Mouse (Mus musculus) lung, embryonic 15.5 days (tissue): ENCODE results near the gene Gm826. TPM values are rescaled to one million over a fixed set of nuclear protein-coding genes. Genes with fewer than 3 reads are reported as not detected.
A peak's percentile ranks its signal among the peaks of the same experiment; 100 is the strongest.

ENCODE experiments used
- ATAC-seq: fragments of 200-750 bp; cut with Nextera tagmentation; 2 replicates; pipeline ENCODE4 v1.8.0; 2017; ENCODE audit warnings: moderate number of reproducible peaks, borderline replicate concordance; ENCODE audit not compliant: low FRiP score, low TSS enrichment; ENCODE audit errors: extremely low read depth
- H3K27ac ChIP-seq: fragments of 300-500 bp; sonication (generic); 2 replicates; pipeline ENCODE4 v1.5.1; 2015; ENCODE audit warnings: moderate library complexity, mild to moderate bottlenecking, inconsistent platforms
- H3K27me3 ChIP-seq: fragments of 300-500 bp; sonication (generic); 2 replicates; pipeline ENCODE4 v1.6.1; 2015; ENCODE audit warnings: inconsistent platforms
- H3K36me3 ChIP-seq: fragments of 300-500 bp; sonication (generic); 2 replicates; pipeline ENCODE4 v1.6.1; 2015; ENCODE audit warnings: inconsistent platforms
- H3K4me1 ChIP-seq: fragments of 300-500 bp; sonication (generic); 2 replicates; pipeline ENCODE4 v1.6.1; 2015; ENCODE audit warnings: inconsistent platforms
- H3K4me2 ChIP-seq: fragments of 300-500 bp; sonication (generic); 2 replicates; pipeline ENCODE4 v1.6.1; 2015; ENCODE audit warnings: inconsistent platforms, mild to moderate bottlenecking, moderate library complexity
- H3K4me3 ChIP-seq: fragments of 300-500 bp; sonication (generic); 2 replicates; pipeline ENCODE4 v1.5.1; 2015; ENCODE audit warnings: mild to moderate bottlenecking, inconsistent platforms
- H3K9ac ChIP-seq: fragments of 300-500 bp; sonication (generic); 2 replicates; pipeline ENCODE4 v1.6.1; 2015; ENCODE audit warnings: inconsistent platforms
- H3K9me3 ChIP-seq: fragments of 300-500 bp; sonication (generic); 2 replicates; pipeline ENCODE4 v1.6.1; 2016; ENCODE audit warnings: inconsistent platforms
- WGBS: fragments of 180-500 bp; shearing (Covaris S2); methylation state at CpG from one replicate; pipeline ENCODE4 v1.1.7; 2015; 5-methylcytosine and 5-hydroxymethylcytosine counted together
- polyA plus RNA-seq: library from polyadenylated mRNA; unstranded; fragments of >200 nt; fragmentation: Nextera tagmentation; extraction: Ambion mirVana; gene quantifications from 2 replicates; pipeline ENCODE4 v1.2.1, GENCODE M21; 2015

Gene Gm826
- polyA plus RNA-seq, 1 experiment from 2014 or later: 0.36 TPM

DNA sequence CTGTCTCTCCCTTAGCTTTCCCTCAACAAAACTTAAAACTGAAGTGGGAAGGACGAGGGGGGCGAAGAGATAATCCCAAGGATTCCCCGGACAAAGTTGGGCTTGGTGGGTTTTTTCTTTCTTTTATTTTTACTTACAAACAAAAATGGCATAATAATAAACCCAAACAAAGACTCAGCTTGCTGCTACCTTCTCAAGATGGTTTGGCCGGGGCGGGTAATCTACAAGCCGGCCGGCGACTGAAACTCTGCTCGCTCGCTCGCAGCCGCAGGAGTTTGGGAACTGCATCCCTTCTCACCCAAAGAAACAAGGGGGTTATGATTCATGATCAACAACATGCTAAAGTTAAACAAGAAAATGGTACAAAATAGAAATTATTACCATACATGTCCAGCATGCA, 30.7 kb upstream of the Gm826 start:
- 3% methylated on average over 12 of the region's 12 CpGs for WGBS

DNA sequence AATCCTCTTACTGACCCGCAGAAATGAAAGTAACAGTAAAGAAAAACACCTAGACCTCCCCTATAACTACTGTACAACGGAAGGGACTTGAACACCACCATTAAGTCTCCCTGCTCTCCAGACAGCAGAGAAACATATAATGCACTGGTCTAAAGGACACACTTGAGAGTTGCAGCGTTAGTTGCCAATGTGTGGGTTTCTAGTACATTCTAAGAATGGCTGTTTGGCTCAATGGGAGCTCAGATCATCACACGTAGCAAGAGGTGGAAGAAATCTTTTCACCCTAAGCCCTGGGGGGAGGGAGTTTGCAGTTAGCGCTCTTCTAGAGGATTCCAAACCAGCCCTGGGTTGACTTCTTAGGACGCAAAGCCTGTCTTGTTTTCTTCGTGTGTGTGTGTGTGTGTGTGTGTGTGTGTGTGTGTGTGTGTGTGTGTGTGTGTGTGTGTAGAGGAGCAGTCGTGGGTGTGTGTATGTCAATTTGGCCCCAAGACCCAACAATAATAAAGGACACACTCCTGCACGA, 30.2 kb upstream of the Gm826 start:
- Histone ChIP-seq H3K36me3 (no peaks in the 10 kb centered on the region), H3K9ac (no peak overlapping the region), H3K27me3 (peaks cover 79% of the 10 kb centered on the region), H3K27ac (no peak overlapping the region), H3K4me3 (peak overlapping the region; percentile 52), H3K4me2 (peak overlapping the region; percentile 97), H3K4me1 (peaks cover 30% of the 10 kb centered on the region), H3K9me3 (no peaks in the 10 kb centered on the region)
- 4% methylated on average over 9 of the region's 9 CpGs for WGBS
- no peak for ATAC-seq

More for the DNA sequence above, 30.7 kb upstream of the Gm826 start:
- Histone ChIP-seq H3K9me3 (no peaks in the 10 kb centered on the region), H3K4me2 (peak overlapping the region; percentile 97), H3K27me3 (peaks cover 79% of the 10 kb centered on the region), H3K27ac (no peak overlapping the region), H3K4me1 (peaks cover 30% of the 10 kb centered on the region), H3K9ac (no peak overlapping the region), H3K4me3 (peak overlapping the region; percentile 52), H3K36me3 (no peaks in the 10 kb centered on the region)
- no peak for ATAC-seq

DNA sequence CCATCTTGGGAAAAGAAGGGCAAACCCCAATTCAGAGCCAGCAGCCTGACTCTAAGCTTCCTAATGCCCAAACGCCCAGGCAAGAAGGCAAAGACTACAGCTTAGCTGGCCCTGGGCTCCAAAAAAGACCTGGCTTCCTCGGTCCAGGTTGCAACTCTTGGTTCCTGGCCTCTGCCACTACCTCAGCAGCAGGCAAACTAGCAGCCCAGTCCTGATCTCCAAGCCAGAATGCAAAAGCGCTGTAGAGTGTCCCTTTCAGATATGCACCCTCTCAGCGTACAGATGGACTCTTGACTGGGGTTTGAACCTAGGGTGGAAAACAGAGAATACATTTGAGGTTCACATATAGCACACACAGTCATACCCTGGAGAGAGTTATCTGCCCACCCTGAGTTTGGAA, 29.2 kb upstream of the Gm826 start:
- WGBS: 29% methylated on average over 4 of the region's 4 CpGs
- Histone ChIP-seq H3K4me1 (peaks cover 25% of the 10 kb centered on the region), H3K27me3 (peaks cover 79% of the 10 kb centered on the region)

DNA sequence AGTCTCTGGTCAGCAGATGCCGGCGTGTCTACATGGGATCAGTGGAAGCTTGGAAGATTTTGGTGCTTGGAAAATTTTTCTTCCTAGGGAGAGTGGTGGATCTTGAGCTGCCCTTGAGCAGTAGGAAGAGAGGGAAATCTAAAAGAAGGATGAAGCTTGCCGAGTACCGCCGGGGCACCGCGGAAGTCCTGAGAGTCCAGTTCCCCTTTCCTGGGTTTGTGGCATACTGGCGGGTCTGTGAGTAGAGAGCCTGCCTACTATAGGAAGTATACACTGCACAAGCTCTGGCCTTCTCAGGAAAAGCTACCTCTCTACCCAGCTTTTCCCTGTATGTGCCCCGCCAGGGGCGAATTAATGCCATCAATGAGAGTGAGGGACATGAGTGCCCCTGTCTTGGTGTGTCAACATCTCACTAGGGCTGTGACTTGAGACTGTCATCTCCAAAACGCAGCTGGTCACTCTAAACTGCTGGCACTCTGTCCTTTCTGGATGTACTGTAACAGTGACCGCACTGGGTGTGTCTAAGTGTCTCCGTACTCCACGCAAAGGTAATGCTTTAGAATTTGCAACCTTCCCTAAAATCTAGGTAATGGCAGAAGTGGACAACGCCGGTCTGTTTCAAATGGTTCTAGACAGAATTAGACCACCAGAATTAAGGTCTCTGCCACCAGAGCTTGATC, 27.6 kb upstream of the Gm826 start:
- ATAC-seq: no peak
- H3K27ac ChIP-seq: no peak overlapping the region
- H3K27me3 ChIP-seq: peaks cover 89% of the 10 kb centered on the region
- no peaks in the 10 kb centered on the region for H3K36me3 ChIP-seq
- 11% methylated on average over 16 of the region's 16 CpGs for WGBS
- no peak overlapping the region for H3K9ac ChIP-seq
- H3K4me1 ChIP-seq: peaks cover 22% of the 10 kb centered on the region
- H3K9me3 ChIP-seq: no peaks in the 10 kb centered on the region
- H3K4me2 ChIP-seq: no peak overlapping the region
- H3K4me3 ChIP-seq: no peak overlapping the region

More for the DNA sequence above, 29.2 kb upstream of the Gm826 start:
- Histone ChIP-seq H3K4me3 (no peak overlapping the region), H3K4me2 (no peak overlapping the region), H3K9me3 (no peaks in the 10 kb centered on the region), H3K36me3 (no peaks in the 10 kb centered on the region), H3K9ac (no peak overlapping the region), H3K27ac (no peak overlapping the region)
- ATAC-seq: no peak

DNA sequence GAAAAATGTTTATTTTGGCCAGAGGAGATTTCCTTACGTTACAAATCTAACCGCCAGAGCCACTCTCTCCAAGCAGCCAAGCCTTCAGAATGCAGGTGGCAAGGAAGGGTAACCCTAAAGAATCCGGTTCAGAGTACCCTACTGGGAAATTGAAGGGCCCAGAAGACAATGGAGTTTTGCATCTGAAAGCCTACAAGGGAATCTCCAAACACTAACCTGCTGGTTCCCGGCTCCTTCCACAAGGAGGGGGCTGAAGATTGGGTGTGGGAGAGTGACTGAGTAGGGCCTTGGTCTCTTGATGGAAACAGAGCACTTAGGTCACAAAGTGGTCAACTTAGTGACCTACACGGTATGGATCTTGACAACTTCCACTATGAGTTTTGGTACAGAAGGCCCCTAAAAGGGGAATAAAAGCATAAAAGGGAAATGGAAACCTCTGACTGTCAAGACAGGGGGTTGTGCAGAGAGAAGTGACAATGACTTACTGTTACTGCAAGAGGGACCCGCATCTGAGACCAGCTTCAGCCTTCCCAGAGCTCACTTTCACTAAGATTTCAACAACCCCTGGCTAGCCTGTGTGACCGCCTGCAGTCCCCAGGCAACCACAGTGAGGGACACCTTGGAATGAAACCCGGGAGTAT, 26.4 kb upstream of the Gm826 start:
- Histone ChIP-seq H3K36me3 (no peaks in the 10 kb centered on the region), H3K4me1 (peaks cover 10% of the 10 kb centered on the region), H3K27ac (no peak overlapping the region), H3K9ac (no peak overlapping the region), H3K9me3 (no peaks in the 10 kb centered on the region), H3K27me3 (peaks cover 77% of the 10 kb centered on the region), H3K4me2 (no peak overlapping the region), H3K4me3 (no peak overlapping the region)
- ATAC-seq: no peak
- 10% methylated on average over 8 of the region's 8 CpGs for WGBS

DNA sequence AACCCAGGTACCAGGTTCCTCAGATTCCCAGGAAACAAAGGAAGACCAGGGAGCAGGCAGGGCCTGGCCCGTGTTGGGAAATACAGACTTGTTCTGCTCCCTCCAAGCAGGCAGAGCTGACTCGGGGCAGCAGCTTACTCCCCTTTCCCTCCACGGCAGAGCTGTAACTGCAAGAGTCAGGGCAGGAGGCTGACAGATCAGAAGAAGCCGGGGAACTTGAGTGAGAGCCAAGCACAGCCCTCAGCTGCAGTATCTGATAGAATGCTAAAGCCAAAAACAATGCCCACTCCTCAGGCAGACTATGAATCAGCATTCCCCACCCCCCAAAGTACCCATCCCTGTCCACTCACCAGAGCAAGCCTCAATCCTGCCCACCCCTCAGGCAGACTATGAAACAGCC, 24.9 kb upstream of the Gm826 start:
- H3K4me1 ChIP-seq: 0 out of 2 replicates have a peak, but pooled peaks cover under 1% of the 10 kb centered on the region
- no peak overlapping the region for H3K4me3 ChIP-seq
- no peaks in the 10 kb centered on the region for H3K9me3 ChIP-seq
- ATAC-seq: no peak
- no peaks in the 10 kb centered on the region for H3K36me3 ChIP-seq
- 5% methylated on average over 4 of the region's 4 CpGs for WGBS
- H3K27ac ChIP-seq: no peak overlapping the region
- peaks cover 67% of the 10 kb centered on the region for H3K27me3 ChIP-seq
- H3K4me2 ChIP-seq: no peak overlapping the region
- no peak overlapping the region for H3K9ac ChIP-seq

DNA sequence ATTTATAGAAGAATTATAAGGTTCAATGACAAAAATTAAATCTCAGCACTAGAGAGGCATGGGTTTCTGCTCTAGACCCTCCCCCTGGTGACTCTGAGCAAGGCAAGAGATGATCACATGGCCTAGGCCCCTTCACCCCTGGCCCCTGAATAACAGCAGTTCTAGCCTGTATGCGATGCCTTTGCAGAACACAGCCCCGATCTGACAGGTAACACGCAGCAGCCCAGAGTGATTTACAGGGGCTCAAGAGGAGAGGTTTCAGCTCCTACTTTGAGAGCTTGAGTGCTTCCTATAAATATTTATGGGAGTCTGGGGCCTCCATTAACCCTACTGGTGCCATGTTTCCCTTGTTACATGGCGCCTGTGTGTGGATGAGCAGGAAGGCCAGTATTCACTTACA, 23.5 kb upstream of the Gm826 start:
- ATAC-seq: no peak
- no peaks in the 10 kb centered on the region for H3K9me3 ChIP-seq
- no peak overlapping the region for H3K9ac ChIP-seq
- no peak overlapping the region for H3K27ac ChIP-seq
- H3K27me3 ChIP-seq: peaks cover 57% of the 10 kb centered on the region
- H3K4me2 ChIP-seq: no peak overlapping the region
- 0 out of 2 replicates have a peak, but pooled peaks cover 7% of the 10 kb centered on the region for H3K4me1 ChIP-seq
- 48% methylated on average over 4 of the region's 4 CpGs for WGBS
- H3K4me3 ChIP-seq: no peak overlapping the region
- no peaks in the 10 kb centered on the region for H3K36me3 ChIP-seq

DNA sequence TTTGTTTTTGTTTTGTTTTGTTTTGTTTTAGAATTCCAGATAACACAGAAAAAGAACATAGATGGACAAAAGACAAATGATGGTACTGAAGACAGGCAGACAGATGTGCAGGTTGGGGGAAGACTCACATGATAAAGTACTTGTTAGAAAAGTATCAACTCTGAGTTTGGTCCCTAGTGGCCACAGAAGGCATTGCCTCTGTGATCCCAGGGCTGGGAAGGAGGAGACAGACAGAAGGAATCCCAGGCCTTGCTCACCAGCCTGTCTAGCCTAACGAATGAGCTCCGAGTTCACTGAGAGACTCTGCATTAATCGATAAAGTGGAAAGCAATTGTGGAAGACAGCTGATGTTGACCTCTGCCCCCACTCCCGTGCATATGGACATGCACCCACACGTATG, 22.2 kb upstream of the Gm826 start:
- Histone ChIP-seq H3K4me3 (no peak overlapping the region), H3K4me2 (no peak overlapping the region), H3K36me3 (no peaks in the 10 kb centered on the region), H3K9ac (no peak overlapping the region), H3K4me1 (0 out of 2 replicates have a peak, but pooled peaks cover 7% of the 10 kb centered on the region), H3K27ac (no peak overlapping the region), H3K27me3 (peaks cover 44% of the 10 kb centered on the region), H3K9me3 (no peaks in the 10 kb centered on the region)
- no peak for ATAC-seq
- 50% methylated on average over 5 of the region's 5 CpGs for WGBS

DNA sequence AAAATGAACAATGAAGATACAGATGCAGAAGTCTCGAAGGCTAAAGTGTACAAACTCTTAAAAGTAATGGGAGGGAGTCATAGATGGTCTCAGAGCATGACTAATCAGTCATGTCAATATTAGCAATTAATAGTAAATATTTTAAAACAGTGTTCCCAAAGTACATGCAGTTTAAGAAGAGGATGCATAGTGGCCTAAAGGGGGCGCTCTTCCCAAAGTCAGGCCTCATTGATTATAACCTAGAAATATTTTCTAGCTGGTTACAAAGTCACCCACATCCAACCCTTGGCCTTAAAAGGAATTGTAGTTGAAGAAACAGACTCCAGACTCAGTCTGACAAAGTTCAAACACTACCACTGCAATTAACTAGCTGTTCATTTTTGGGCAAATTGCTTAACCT, 20.4 kb upstream of the Gm826 start:
- no peak overlapping the region for H3K4me3 ChIP-seq
- no peak overlapping the region for H3K9ac ChIP-seq
- ATAC-seq: no peak
- 59% methylated on average over 2 of the region's 2 CpGs for WGBS
- H3K4me2 ChIP-seq: no peak overlapping the region
- no peak overlapping the region for H3K27ac ChIP-seq
- H3K36me3 ChIP-seq: no peaks in the 10 kb centered on the region
- 0 out of 2 replicates have a peak, but pooled peaks cover 7% of the 10 kb centered on the region for H3K4me1 ChIP-seq
- H3K9me3 ChIP-seq: no peaks in the 10 kb centered on the region
- H3K27me3 ChIP-seq: peaks cover 25% of the 10 kb centered on the region

DNA sequence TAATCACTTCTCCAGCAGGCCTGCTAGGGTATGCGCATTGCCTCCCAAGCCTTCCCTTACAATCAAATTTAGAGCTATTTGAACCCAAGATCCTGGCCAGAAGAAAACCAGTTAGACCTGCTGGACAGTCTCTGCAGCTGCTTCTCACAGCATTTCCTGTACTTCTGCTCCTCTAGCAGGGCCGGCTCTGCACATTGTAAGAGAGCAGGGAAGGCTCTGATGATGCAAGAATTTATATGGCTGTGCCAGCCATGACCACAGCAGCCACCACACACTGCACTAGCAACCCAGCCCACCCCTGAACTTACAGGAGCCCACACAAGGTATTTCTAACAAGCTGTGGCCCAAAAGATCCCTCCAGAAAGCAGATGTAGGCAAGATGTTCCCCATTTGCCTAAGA, 19.6 kb upstream of the Gm826 start:
- Histone ChIP-seq H3K4me1 (0 out of 2 replicates have a peak, but pooled peaks cover 7% of the 10 kb centered on the region), H3K9ac (no peak overlapping the region), H3K4me2 (no peak overlapping the region), H3K27ac (peak overlapping the region; percentile 24; the same call in 1 of the 2 replicates), H3K36me3 (no peaks in the 10 kb centered on the region), H3K27me3 (peaks cover 18% of the 10 kb centered on the region), H3K4me3 (no peak overlapping the region), H3K9me3 (no peaks in the 10 kb centered on the region)
- WGBS: 37% methylated on average over 2 of the region's 2 CpGs
- ATAC-seq: peak; percentile 77

DNA sequence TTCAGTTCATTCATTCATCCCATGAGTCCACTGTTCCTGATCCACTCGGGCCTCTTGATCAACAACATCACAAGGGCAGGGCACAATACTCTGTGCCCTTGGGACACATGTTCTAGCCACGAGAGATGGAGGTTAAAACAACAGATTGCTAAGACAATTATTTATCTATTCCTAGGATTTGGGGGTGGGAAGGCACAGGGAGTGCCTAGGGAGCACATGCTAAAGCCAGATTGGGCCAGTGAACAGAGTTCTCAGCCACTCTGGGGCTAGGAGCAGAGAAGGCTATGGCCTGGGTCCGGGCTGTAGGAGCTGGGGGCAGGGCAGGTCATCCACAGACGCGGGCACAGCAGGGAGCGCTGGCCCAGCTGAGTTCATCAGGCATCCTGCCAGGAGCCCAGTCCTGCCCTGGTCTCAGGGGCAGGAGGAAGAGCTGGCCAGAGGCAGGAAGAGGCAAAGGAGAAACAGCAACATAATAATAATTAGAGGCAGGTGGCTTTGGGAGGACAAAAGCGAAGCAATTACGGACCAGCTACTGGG, 17.1 kb upstream of the Gm826 start:
- no peaks in the 10 kb centered on the region for H3K36me3 ChIP-seq
- no peak overlapping the region for H3K4me2 ChIP-seq
- H3K9me3 ChIP-seq: no peaks in the 10 kb centered on the region
- 43% methylated on average over 8 of the region's 8 CpGs for WGBS
- ATAC-seq: no peak
- H3K9ac ChIP-seq: no peak overlapping the region
- 0 out of 2 replicates have a peak, but pooled peaks cover 7% of the 10 kb centered on the region for H3K4me1 ChIP-seq
- no peak overlapping the region for H3K4me3 ChIP-seq
- no peaks in the 10 kb centered on the region for H3K27me3 ChIP-seq
- no peak overlapping the region for H3K27ac ChIP-seq

DNA sequence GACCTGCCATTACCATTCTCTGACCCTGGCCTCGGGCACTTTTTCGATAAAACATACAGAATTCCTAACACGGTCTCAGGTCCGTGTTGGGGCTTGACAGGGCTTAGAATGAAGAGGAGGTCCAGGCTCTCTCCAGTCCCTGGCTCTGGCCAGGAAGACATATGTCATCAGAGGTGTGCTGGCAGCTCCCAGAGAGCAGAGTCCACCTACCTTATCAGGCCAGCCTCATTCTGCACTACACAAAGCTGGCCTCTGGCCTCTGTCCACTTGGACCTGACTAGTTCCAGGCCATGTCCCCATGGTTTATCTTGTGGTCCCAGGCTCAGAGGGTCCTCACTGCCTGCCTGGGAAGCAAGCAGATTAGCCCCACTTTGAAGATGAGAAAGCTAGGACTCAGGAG, 15.6 kb upstream of the Gm826 start:
- H3K9ac ChIP-seq: no peak overlapping the region
- no peaks in the 10 kb centered on the region for H3K9me3 ChIP-seq
- H3K4me2 ChIP-seq: no peak overlapping the region
- 47% methylated on average over 4 of the region's 4 CpGs for WGBS
- no peaks in the 10 kb centered on the region for H3K27me3 ChIP-seq
- no peak overlapping the region for H3K27ac ChIP-seq
- H3K4me3 ChIP-seq: no peak overlapping the region
- H3K4me1 ChIP-seq: 0 out of 2 replicates have a peak, but pooled peaks cover 7% of the 10 kb centered on the region
- no peaks in the 10 kb centered on the region for H3K36me3 ChIP-seq
- no peak for ATAC-seq
